1 mouse cellular context compared by ENCODE assay signal in the genomic region with DNA sequence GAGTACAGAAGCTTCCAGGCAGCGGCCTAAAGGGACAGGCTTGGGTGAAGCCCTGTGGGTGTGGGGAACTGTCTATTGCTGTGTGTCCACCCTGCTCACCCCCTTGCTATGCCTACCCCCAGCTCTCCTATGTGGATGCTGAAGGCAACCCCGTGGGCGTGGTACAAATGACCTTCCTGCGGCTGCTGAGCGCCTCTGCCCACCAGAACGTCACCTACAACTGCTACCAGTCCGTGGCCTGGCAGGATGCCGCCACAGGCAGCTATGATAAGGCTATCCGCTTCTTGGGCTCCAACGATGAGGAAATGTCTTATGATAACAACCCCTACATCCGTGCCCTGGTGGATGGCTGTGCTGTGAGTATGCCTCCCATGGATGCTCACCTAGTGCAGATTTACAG.
TF ChIP-seq lines count a peak whose summit lies in the region.

No protein-coding gene starts in this region.

TF ChIP-seq in MEL, 35 proteins besides CTCF, POLR2A, EP300 and RAD21 (continued from another document):
- TF ChIP-seq KAT2A (conservative IDR thresholded peaks at IDR 0.05; ENCODE audit: low read depth, low read length): no peak; the same call in 1 of the 2 replicates
- TF ChIP-seq MAX (IDR thresholded peaks at IDR 0.05; ENCODE audit: low read length): no peak; the same call in 1 of the 2 replicates
- 0 out of 2 replicates have a peak, but pooled peaks have one; percentile 13 for TF ChIP-seq MAZ (IDR thresholded peaks at IDR 0.05; ENCODE audit: low read depth, low read length)
- peak; percentile 47; the same call in 1 of the 2 replicates for TF ChIP-seq MXI1 (IDR thresholded peaks at IDR 0.05; ENCODE audit: low read depth, low read length)
- TF ChIP-seq GATA1 (IDR thresholded peaks at IDR 0.05; ENCODE audit: low read depth, low read length): peak; percentile 91
- TF ChIP-seq SMC3 (IDR thresholded peaks at IDR 0.05; ENCODE audit: low read depth, low read length): no peak
- no peak for TF ChIP-seq GABPA (IDR thresholded peaks at IDR 0.05; ENCODE audit: low read depth, low read length)
- TF ChIP-seq UBTF (IDR thresholded peaks at IDR 0.05; ENCODE audit: borderline replicate concordance, insufficient read depth, low read depth, low read length): no peak
- peak; percentile 85 for TF ChIP-seq MYB (IDR thresholded peaks at IDR 0.05; ENCODE audit: low read depth, low read length)
- TF ChIP-seq ZMIZ1 (IDR thresholded peaks at IDR 0.05; ENCODE audit: low read depth, low read length): peak; percentile 77
